Mouse (Mus musculus): ENCODE results near the gene Pgm2l1. TPM values are rescaled to one million over a fixed set of nuclear protein-coding genes. Genes with fewer than 3 reads are reported as not detected.

The Pgm2l1 gene
- polyA plus RNA-seq, 1 experiment from 2014 or later, result 5.5 TPM

DNA sequence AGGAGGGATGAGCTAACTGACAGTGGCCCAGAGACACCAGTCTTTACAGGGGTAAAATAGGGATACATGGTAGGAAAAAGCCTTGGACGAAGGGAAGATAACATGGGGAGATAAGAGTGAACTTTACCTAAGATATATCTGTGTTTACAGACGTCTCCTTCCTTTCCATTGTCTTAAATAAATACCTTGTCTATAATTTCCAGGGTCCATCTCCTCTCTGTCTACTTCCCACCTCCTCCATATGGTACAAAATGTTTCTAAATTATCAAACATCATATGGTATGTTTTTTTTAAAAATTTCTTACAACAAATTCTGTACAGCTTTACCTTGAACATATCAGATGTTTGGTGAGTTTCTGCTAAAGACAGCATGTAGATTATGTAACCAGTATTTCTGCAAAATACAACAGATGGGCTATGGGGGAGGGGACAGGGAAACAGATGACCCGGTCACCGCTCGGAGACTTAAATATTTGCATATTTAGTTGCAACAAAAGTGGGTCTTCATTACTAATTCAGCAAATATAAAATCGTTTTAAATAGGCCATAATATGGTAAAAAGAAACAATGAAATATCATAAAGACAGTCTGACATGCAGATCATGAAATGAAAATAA lies 12.0 kb upstream of the Pgm2l1 start:
- 67% methylated on average over 6 of the region's 6 CpGs for WGBS

DNA sequence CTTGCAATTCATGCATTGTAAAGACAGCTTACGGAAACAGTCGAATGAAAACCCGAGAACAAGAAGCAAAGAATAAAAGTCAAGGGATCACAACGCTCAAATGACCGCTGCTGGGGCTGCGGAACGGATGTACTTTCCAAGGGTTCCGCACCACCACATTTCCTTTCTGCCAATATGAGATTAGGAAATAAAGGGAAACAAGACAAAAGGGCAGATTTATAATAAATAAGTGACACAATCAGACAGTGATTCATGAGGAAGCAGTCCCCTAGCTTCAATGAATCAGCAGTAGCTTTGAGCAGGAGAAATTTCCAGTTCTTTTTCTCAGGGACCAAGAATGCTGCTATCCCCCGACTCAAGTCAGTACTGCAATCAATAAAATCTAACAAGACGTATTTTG lies 11.2 kb upstream of the Pgm2l1 start:
- Histone ChIP-seq H3K36me3 (ENCODE audit: control insufficient read depth, insufficient read depth, low read length) (no peaks in the 10 kb centered on the region), H3K4me2 (replicated peaks; ENCODE audit: low read depth, low read length) (no peak overlapping the region), H3K9ac (ENCODE audit: low read depth, low read length) (no peak overlapping the region), H3K27me3 (ENCODE audit: control insufficient read depth, insufficient read depth, low read length) (no peaks in the 10 kb centered on the region), H3K4me1 (ENCODE audit: control insufficient read depth, insufficient read depth, low read length) (peaks cover 7% of the 10 kb centered on the region; the same call in 1 of the 2 replicates), H3K9me3 (ENCODE audit: control insufficient read depth, low read length) (no peaks in the 10 kb centered on the region), H3K4me3 (ENCODE audit: low read length) (no peak overlapping the region), H3K27ac (ENCODE audit: low read depth, low read length) (no peak overlapping the region)
- WGBS, result 29% methylated on average over 10 of the region's 10 CpGs
- no peak for ATAC-seq (ENCODE audit: low FRiP score, low TSS enrichment)

More for the DNA sequence above, 12.0 kb upstream of the Pgm2l1 start:
- no peak overlapping the region for H3K9ac ChIP-seq (ENCODE audit: low read depth, low read length)
- no peak overlapping the region for H3K4me3 ChIP-seq (ENCODE audit: low read length)
- no peaks in the 10 kb centered on the region for H3K36me3 ChIP-seq (ENCODE audit: control insufficient read depth, insufficient read depth, low read length)
- no peak overlapping the region for H3K27ac ChIP-seq (ENCODE audit: low read depth, low read length)
- no peaks in the 10 kb centered on the region for H3K9me3 ChIP-seq (ENCODE audit: control insufficient read depth, low read length)
- peaks cover 7% of the 10 kb centered on the region; the same call in 1 of the 2 replicates for H3K4me1 ChIP-seq (ENCODE audit: control insufficient read depth, insufficient read depth, low read length)
- ATAC-seq (ENCODE audit: low FRiP score, low TSS enrichment), result no peak
- H3K27me3 ChIP-seq (ENCODE audit: control insufficient read depth, insufficient read depth, low read length), result no peaks in the 10 kb centered on the region
- no peak overlapping the region for H3K4me2 ChIP-seq (replicated peaks; ENCODE audit: low read depth, low read length)

DNA sequence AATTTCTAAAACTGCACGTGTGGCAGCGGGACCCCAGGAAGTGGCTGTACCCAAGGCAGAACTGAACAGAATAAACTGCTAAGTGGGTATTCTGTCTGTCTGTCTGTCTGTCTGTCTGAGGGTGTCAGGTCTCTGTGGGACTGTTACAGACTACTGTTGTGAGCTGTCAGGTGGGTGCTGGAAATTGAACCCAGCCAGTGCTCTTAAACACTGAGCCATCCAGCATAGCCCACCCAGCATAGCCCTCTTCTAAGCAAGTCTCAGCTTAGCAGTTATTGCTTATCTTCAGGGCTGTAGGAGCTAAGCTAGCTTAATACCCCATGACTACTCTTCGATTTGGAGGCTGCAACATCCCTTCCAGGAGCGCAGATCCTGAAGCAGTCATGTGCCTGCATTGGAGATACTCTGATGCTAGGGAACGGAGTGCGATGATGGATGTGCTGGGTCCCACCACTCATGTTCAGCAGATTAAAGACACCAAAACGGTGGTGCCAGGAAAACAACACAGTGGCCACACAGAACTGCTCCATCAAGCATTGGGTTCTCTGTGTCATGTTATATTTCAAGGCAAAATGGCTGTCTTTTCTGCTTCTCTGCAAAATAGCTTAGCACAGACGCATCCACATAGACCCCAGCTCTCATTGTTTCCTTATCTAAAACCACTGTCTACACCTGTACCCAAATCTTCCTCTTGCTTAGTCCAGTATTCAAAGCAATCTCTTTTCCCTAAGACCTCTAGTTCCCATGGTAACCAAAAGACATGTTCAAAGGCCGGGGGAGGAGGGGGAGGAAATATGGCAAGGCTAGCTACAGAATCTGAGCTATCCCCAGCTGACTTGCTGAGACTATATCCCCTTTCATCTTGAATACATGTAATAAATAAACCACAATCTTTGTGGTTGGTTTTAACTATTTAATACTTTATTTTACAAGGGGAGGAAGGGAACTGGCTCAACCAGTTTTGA lies 10.3 kb upstream of the Pgm2l1 start:
- peaks cover 7% of the 10 kb centered on the region; the same call in 1 of the 2 replicates for H3K4me1 ChIP-seq (ENCODE audit: control insufficient read depth, insufficient read depth, low read length)
- 0 out of 2 replicates have a peak, but pooled peaks have one; percentile 46 for ATAC-seq (ENCODE audit: low FRiP score, low TSS enrichment)
- H3K36me3 ChIP-seq (ENCODE audit: control insufficient read depth, insufficient read depth, low read length), result no peaks in the 10 kb centered on the region
- H3K27ac ChIP-seq (ENCODE audit: low read depth, low read length), result peak overlapping the region; percentile 38; the same call in 1 of the 2 replicates
- H3K4me2 ChIP-seq (replicated peaks; ENCODE audit: low read depth, low read length), result no peak overlapping the region
- H3K27me3 ChIP-seq (ENCODE audit: control insufficient read depth, insufficient read depth, low read length), result no peaks in the 10 kb centered on the region
- H3K4me3 ChIP-seq (ENCODE audit: low read length), result no peak overlapping the region
- 79% methylated on average over 9 of the region's 9 CpGs for WGBS
- no peaks in the 10 kb centered on the region for H3K9me3 ChIP-seq (ENCODE audit: control insufficient read depth, low read length)
- no peak overlapping the region for H3K9ac ChIP-seq (ENCODE audit: low read depth, low read length)

DNA sequence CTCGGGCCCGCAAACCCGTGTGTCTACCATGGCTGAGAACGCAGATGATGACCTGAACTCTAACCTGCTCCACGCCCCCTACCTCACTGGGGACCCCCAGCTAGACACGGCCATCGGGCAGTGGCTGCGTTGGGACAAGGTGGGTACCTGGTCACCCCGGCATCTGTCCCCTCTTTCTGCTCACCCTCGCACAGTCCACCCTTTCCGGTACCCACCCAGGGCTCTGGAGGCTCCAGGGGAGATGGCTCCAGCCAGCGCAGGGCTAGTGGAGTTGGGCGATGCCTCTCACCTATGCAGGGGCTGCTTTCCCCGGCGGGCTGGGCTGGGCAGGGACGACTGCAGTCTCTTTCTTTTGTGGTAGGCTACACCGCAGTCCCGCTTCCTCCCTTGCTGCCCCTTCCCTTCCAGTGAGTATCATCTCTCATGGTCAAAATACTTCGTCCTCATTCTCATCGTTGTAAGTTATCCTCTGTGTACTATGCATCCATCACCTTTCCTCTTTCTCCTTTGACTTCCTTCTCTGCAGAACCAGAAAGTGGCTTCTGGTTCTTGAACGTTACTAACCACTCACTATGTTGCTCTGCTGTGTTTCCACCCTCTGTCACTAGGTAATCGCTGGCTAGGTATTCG lies 817 bp downstream of the Pgm2l1 start:
- ATAC-seq (ENCODE audit: low FRiP score, low TSS enrichment), result peak; percentile 58
- H3K9me3 ChIP-seq (ENCODE audit: control insufficient read depth, low read length), result no peaks in the 10 kb centered on the region
- peak overlapping the region; percentile 80 for H3K4me2 ChIP-seq (replicated peaks; ENCODE audit: low read depth, low read length)
- no peaks in the 10 kb centered on the region for H3K27me3 ChIP-seq (ENCODE audit: control insufficient read depth, insufficient read depth, low read length)
- no peaks in the 10 kb centered on the region for H3K36me3 ChIP-seq (ENCODE audit: control insufficient read depth, insufficient read depth, low read length)
- H3K27ac ChIP-seq (ENCODE audit: low read depth, low read length), result peak overlapping the region; percentile 87; the same call in 1 of the 2 replicates
- peak overlapping the region; percentile 64 for H3K4me3 ChIP-seq (ENCODE audit: low read length)
- peaks cover 4% of the 10 kb centered on the region; the same call in 1 of the 2 replicates for H3K4me1 ChIP-seq (ENCODE audit: control insufficient read depth, insufficient read depth, low read length)
- peak overlapping the region; percentile 64 for H3K9ac ChIP-seq (ENCODE audit: low read depth, low read length)
- 1% methylated on average over 23 of the region's 23 CpGs for WGBS

DNA sequence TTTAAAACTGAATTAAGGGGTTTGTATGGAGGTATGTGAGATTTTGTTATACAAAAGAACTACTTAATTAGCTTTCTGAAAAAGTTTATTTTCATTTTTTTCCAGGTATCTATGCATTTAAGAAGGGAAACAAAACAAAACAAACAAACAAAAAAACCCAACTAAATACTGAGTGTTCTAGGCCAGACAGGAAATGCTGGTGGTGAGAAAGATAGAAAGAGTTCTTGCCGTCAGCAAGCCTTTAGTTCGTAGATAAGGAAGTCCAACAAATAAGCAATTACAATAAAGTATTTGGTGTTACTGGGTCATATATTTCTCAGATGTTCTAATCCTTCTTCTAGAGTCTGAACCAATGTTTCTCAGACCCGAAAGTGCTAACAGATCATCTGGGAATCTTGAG lies 1.8 kb downstream of the Pgm2l1 start:
- Histone ChIP-seq H3K4me2 (replicated peaks; ENCODE audit: low read depth, low read length) (peak overlapping the region; percentile 80), H3K4me3 (ENCODE audit: low read length) (peak overlapping the region; percentile 64; the same call in 1 of the 2 replicates)
- 60% methylated on average over 3 of the region's 3 CpGs for WGBS

DNA sequence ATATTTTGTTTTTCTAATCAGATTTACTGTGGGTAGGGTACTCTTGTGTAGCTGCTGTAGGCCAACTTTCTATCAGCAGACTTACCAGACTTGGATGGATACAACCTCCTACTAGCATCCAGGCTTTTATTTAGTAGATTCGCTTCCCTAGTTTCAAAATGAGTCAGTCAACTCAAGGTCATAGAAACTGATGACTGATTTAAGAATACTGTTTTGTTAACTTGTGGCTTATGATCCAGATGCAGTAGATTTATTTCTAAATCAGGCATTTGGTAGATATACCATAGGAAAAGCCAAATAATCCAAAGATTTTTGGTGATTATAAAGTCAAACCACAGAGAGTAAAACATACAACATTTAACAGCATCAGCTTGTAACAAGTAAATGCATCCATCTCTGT lies 3.5 kb downstream of the Pgm2l1 start:
- ATAC-seq (ENCODE audit: low FRiP score, low TSS enrichment), result no peak
- H3K27me3 ChIP-seq (ENCODE audit: control insufficient read depth, insufficient read depth, low read length), result no peaks in the 10 kb centered on the region
- H3K9me3 ChIP-seq (ENCODE audit: control insufficient read depth, low read length), result no peaks in the 10 kb centered on the region
- peaks cover 4% of the 10 kb centered on the region; the same call in 1 of the 2 replicates for H3K4me1 ChIP-seq (ENCODE audit: control insufficient read depth, insufficient read depth, low read length)
- no peaks in the 10 kb centered on the region for H3K36me3 ChIP-seq (ENCODE audit: control insufficient read depth, insufficient read depth, low read length)
- H3K27ac ChIP-seq (ENCODE audit: low read depth, low read length), result no peak overlapping the region
- no peak overlapping the region for H3K4me3 ChIP-seq (ENCODE audit: low read length)
- no peak overlapping the region for H3K4me2 ChIP-seq (replicated peaks; ENCODE audit: low read depth, low read length)
- 86% methylated on average over 1 of the region's 1 CpGs for WGBS
- no peak overlapping the region for H3K9ac ChIP-seq (ENCODE audit: low read depth, low read length)

More for the DNA sequence above, 1.8 kb downstream of the Pgm2l1 start:
- no peaks in the 10 kb centered on the region for H3K27me3 ChIP-seq (ENCODE audit: control insufficient read depth, insufficient read depth, low read length)
- H3K27ac ChIP-seq (ENCODE audit: low read depth, low read length), result no peak overlapping the region
- H3K36me3 ChIP-seq (ENCODE audit: control insufficient read depth, insufficient read depth, low read length), result no peaks in the 10 kb centered on the region
- ATAC-seq (ENCODE audit: low FRiP score, low TSS enrichment), result no peak
- no peak overlapping the region for H3K9ac ChIP-seq (ENCODE audit: low read depth, low read length)
- H3K9me3 ChIP-seq (ENCODE audit: control insufficient read depth, low read length), result no peaks in the 10 kb centered on the region
- peaks cover 4% of the 10 kb centered on the region; the same call in 1 of the 2 replicates for H3K4me1 ChIP-seq (ENCODE audit: control insufficient read depth, insufficient read depth, low read length)

DNA sequence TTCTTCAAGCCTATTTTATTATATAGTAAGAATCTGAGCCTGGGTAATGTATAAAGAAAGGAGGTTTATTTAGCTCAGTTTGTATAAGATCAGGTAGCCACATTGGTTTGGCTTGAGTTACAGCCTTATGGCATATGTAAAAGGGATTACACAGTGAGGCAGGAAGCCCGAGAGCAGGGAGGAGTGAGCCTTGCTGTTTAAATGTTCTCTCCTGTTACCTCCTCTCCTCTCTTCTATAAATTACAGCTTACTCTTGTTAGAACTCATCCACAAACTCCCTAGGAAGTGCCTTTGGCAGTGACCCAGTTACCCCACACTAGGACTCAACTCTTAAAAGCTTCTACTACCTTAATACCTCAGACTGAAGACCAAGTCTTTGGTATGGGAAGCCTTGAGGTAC lies 4.5 kb downstream of the Pgm2l1 start:
- no peak overlapping the region for H3K4me2 ChIP-seq (replicated peaks; ENCODE audit: low read depth, low read length)
- H3K27me3 ChIP-seq (ENCODE audit: control insufficient read depth, insufficient read depth, low read length), result no peaks in the 10 kb centered on the region
- H3K9ac ChIP-seq (ENCODE audit: low read depth, low read length), result no peak overlapping the region
- 7% methylated on average over 1 of the region's 1 CpGs for WGBS
- H3K9me3 ChIP-seq (ENCODE audit: control insufficient read depth, low read length), result no peaks in the 10 kb centered on the region
- peaks cover 4% of the 10 kb centered on the region; the same call in 1 of the 2 replicates for H3K4me1 ChIP-seq (ENCODE audit: control insufficient read depth, insufficient read depth, low read length)
- no peak overlapping the region for H3K27ac ChIP-seq (ENCODE audit: low read depth, low read length)
- no peaks in the 10 kb centered on the region for H3K36me3 ChIP-seq (ENCODE audit: control insufficient read depth, insufficient read depth, low read length)
- no peak for ATAC-seq (ENCODE audit: low FRiP score, low TSS enrichment)
- H3K4me3 ChIP-seq (ENCODE audit: low read length), result no peak overlapping the region

DNA sequence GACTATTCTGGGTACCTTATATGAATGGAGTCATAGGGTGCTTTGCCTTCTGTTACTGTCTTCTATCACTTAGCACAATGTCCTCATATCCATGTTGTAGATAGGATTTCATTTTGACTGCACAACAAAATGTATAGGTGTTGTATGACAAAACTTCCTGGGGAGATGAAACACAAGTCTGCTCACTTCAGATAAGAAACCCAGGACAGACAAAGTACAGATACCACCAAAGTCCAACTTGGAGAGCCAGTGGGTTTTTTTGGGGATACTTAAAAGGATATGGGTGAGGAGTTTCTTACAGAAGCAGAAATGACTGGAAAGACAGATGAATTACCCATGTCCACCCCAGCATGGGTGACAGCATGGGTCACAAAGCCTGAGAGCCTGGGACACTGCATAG lies 6.5 kb downstream of the Pgm2l1 start:
- Histone ChIP-seq H3K27me3 (ENCODE audit: control insufficient read depth, insufficient read depth, low read length) (no peaks in the 10 kb centered on the region), H3K9me3 (ENCODE audit: control insufficient read depth, low read length) (no peaks in the 10 kb centered on the region), H3K4me2 (replicated peaks; ENCODE audit: low read depth, low read length) (no peak overlapping the region), H3K4me1 (ENCODE audit: control insufficient read depth, insufficient read depth, low read length) (no peaks in the 10 kb centered on the region), H3K9ac (ENCODE audit: low read depth, low read length) (no peak overlapping the region), H3K36me3 (ENCODE audit: control insufficient read depth, insufficient read depth, low read length) (no peaks in the 10 kb centered on the region), H3K4me3 (ENCODE audit: low read length) (no peak overlapping the region), H3K27ac (ENCODE audit: low read depth, low read length) (no peak overlapping the region)
- ATAC-seq (ENCODE audit: low FRiP score, low TSS enrichment), result no peak
